Mouse (Mus musculus): Measurements from ENCODE around the gene Fam170b.

Gene Fam170b

DNA sequence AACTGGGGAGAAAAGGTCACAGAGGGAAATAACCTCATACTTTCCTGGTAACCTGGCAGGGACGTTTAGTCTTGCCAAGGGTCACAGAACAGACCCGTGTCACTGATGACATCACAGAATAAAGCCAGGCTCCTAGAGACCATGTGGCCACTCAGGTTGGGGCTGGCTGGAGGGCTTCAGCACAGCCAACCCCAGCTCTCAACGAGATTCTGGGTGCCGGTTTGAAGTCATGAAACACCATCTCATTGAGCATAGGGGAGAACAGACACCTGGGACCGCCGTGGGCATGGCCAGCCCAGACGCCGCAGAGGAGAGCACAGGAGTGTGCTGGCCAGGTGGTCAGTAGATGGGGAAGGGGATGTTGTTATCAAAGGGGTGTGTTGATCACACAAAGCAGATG is at the start of gene Fam170b:
TSS of gene Fam170b (plus strand) at position 116 of the 400 bp plus-strand sequence.
- DNase-seq (ENCODE audit: low spot score in 2 of 2), result no peak

DNA sequence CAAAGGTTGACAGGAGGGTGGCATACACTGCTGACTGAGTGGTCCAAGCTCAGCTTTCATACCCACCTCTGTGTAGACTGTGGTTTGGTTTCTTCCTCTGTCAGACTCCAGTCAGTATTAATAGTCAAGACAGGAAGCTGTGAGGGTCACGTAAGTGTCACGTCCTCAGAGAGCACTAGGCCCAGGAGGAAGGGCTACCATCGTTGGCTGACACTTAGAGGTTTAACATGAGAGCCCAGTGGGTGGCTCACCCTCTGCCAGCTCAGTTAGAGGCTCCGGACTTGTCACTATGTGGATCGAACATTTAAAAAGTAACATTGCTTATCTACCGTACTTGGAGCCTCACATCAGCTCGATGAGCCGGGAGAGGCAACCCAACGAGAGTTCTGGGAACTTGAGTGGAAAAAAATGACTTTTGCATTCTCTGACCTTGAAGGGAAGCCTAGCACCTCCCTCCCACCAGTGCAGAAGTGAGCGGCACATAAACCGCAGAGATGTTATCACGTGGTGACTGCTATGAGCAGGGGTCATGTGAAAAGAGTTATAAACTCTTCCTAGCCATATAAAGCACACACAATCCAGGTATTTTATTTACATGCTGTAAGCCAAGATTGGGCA is 49.5 kb upstream of the Fam170b start:
- DNase-seq (ENCODE audit: low spot score in 2 of 2), result no peak

DNA sequence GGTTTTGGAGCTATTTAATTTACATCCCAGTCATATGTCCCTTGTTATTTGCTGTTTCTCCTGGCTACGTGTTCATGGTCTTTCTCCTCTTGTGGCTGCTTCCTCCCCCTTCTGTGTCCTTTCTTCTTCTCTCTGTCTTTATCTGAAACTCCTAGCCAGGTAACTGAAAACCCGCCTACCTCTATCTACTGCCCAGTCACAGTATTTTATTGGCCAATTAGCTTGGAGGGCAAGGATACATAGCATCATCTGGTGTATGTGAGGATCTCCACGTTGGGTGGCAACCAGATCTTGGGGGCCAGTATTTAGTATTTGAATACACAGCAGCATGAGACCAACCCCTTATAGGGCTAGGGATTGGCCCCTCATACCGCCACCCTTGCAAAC is 49.0 kb upstream of the Fam170b start:
- DNase-seq (ENCODE audit: low spot score in 2 of 2), result no peak

DNA sequence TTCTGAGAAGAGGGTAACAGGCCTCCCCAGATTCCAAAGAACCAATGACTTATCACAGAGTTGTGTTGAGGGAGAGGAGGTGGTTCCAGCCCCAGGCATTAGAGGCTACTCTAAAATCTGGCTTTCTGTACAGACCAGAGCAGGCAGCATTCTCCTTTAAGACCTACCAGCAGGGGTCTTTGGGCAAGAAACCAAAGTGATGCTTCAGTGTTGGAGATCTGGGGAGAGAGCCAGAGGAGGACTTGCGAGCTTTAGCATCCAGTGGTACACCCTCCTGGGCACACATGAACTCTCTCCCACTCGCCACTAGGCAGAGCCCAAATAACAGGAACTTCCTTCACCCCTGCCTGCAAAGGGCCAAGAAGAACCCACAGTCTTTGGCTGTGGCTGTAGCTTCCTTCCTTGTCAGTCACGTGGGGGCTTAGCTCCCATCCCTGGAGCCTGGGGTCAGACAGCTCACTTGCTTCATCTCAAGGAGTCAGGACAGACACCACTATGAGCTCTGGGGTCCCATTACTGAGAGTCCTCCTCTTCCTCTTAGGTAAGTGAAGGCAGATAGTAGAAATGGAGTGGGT is 48.1 kb upstream of the Fam170b start, which contains the start of gene Tmem273:
TSS of gene Tmem273 (plus strand) at position 408 of the 575 bp plus-strand sequence.
- no peak for DNase-seq (ENCODE audit: low spot score in 2 of 2)

DNA sequence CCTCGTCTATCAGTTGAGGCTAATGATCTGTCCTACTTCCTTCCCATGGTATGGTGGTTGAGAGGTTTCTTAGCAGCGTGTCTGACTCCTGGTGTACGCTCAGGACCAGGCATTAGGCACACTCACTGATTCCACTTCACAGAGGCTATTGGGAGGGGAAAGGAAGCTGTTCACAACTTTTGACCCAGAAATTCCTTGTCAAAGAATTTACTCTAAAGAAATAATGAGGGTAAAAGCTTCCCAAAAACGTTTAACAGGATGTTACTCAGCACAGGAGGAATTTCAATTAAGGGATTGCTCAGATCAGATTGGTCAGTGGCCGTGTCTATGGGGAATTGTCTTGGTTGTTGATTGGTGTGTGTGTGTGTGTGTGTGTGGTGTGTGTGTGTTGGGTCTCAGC is 46.1 kb upstream of the Fam170b start:
- no peak for DNase-seq (ENCODE audit: low spot score in 2 of 2)

DNA sequence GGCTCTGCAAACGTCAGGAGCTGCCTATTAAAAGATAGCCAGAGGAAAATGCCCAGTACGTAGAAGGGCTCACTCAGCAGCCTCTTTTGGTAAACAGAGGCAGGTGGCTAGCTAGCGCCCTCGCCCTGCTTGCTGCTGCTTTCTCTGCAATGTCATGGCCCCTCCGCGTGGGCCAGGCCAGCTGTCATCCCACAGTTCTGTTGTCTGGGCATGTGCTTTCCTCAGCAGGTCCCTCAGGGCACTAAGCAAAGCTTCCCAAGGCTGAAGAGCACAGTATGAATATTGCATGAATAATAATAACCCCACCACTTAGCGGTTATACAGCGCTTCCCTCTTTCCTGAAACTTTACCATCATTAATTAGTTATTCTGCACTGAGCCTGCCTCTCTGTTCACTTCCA is 37.4 kb upstream of the Fam170b start:
- DNase-seq (ENCODE audit: low spot score in 2 of 2), result no peak

DNA sequence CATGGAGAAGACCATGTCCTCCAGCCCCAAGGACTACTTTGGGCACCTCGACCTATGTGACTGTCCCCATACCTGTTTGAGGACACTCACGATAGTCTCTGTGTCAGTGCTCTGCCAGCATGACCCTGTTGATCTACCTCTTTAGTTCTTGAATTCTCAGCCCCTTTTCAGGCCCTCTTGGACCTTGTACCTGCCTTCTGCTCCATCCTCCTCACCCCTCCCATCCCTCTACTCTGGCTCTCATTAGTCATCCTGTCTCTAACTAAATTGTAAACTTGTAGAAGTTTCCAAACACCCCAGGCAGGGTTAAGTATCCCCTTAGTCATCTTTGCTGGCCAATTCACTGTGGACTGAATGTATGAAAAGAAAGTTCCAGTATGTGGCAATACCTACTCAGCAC is 36.0 kb upstream of the Fam170b start:
- DNase-seq (ENCODE audit: low spot score in 2 of 2), result no peak

DNA sequence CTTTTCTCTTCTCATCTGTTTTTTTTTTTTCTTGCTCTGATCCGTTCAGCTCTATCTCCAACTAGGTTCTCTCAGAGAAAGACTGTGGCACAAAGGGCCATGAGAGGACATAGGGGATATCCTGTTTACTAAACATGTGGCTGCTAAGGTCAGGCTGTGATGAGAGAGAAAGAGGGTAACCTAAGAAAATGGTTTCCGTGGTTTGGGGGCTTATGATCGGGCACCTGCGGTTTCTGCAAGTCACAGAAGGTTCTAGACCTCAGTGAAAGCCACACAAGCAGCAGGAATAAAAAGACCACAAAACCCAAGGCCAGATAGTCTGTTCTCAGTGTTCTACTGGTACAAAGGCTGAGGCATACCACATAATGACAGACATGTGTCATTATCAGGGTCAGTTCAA is 35.4 kb upstream of the Fam170b start:
- no peak for DNase-seq (ENCODE audit: low spot score in 2 of 2)

DNA sequence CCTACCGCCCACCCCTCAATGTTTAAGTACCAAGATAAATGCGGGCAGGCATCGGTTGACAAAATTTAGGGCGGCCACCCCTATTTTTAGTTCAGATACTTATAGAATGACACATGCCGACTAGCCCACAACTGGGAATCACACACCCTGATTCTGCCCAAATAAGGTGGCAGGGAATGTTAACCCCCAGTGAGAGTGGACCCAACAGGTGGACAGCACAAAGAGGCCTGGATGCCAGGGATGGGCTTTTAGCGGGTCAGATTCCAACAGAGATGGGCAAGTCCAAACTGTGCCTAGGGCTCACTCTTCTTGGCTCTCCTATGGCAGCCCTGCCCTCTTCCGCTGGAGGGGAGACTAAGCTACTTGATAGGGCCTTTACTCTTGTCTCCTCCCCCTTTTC is 33.7 kb upstream of the Fam170b start:
- DNase-seq (ENCODE audit: low spot score in 2 of 2), result no peak

DNA sequence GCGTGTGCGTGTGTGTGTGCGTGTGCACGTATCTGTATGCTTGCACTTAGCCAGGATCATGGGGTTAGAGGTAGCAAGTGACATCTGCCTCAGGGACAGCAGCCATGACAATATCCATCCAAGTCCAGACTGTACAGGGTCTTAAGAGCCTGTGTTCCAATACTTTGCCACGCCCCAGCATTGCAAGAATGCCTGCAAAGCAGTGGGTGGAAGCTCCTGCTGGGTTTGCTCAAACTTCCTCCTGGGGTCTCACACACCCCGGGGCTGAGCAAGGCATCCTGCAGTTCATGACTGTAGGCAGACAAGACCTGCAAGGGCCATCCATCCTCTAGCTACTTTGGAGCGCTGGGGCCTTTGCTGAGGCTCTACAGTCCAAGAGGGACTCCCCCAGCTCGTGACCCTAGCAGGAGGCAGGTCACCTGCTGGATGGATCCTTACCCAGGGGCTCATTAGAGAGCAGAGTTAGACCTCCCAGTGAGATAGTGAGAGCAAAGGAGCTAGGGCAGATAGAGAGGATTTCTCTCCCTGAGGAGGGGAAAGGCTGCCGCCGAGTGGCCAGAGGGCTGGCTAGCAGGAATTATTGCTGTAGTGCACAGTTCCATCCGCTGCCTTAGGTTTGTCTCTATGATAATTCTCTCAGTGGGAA is 32.6 kb upstream of the Fam170b start:
- no peak for DNase-seq (ENCODE audit: low spot score in 2 of 2)

DNA sequence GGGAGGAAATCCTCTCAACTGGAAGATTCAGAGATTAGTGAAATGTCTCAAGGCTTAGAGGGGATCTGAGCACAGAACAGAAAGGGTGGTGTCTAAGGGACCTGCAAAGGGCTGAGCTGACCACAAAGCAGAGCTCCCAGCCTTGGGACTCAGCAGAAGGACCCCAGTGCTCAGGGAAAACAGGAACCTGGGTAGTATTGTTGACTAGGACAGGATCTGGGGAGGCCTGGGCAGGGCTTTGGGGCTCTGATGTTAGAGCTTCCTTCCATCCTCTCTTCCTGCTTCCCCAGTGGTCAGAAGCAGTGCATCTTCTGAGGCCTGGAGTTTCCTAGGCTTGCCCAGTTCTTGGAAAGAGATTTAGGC is 32.1 kb upstream of the Fam170b start:
- DNase-seq (ENCODE audit: low spot score in 2 of 2), result no peak

DNA sequence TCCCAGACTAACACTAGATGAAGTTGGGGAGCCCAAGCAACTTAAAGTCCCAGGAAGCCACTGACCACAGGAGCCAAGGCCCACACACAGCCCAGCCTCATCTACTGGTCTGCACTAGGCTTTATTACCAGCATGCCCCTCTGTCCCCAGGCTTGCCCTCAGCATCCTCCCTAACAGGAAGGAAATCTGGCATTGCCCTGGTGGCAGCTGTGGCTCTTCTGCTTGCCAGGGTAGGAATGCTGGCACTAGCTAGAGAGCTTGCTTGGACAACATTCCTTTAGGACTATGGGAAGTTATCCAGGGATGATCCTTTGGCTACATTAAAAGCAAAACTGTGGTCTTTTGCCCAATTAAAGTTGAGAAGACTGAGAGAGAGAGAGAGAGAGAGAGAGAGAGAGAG is 23.7 kb upstream of the Fam170b start:
- no peak for DNase-seq (ENCODE audit: low spot score in 2 of 2)

DNA sequence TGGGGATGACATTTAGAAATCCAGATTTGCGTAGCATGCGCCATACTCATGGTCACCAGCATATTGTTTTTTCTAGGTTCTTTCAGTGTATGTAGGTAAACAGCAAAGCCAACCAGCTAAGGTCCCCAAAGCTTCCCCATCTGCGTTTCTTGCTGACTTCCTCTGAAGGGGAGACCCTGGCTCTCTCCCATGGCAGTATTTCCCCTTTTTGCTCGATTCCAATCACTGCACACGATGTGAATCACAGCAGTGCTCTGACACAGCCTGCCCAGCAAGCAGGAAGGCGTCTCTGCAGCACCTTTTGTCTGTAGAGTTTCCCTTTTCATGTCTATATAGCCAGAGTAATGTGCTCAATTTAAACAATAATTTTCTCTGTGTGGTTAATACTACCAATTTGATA is 21.3 kb upstream of the Fam170b start:
- DNase-seq (ENCODE audit: low spot score in 2 of 2), result no peak

DNA sequence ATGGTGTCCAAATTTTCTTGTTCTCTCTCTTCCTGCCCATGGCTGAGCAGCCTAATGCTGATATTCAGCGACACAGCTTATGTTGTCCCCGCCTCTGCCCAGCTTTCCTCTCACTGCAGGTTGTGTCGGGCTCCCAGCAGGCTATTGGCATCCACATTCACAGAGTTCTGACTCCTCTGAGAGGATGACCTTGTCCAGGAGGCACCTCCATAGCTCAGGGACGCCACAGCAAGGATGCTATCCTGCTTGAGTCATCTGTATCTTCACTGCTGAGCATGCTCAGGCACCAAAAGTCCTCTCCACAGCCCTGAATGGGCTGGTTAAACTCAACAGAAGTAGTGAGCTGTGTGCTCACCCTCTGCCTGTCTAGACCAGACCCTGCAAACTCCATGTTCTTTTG is 18.8 kb upstream of the Fam170b start:
- DNase-seq (ENCODE audit: low spot score in 2 of 2), result no peak

DNA sequence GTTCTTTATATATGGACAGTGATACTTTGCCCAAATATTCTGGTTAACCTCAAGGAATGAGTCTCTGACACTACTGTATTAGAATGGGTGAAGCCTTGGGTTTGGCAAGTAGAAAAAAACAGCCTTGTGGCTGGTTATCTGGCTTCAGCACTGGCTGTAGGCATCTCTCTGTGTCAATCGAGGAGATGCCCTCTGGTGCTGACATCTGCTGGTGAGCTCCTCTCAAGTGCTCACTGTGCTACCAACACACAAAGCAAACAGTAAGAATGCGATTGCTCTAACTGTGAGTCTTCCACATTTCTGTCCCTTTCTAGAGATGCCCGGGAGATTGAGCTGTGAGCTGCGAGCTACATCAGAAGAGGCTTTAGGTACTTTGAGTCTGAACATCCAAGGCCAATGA is 17.2 kb upstream of the Fam170b start:
- no peak for DNase-seq (ENCODE audit: low spot score in 2 of 2)

DNA sequence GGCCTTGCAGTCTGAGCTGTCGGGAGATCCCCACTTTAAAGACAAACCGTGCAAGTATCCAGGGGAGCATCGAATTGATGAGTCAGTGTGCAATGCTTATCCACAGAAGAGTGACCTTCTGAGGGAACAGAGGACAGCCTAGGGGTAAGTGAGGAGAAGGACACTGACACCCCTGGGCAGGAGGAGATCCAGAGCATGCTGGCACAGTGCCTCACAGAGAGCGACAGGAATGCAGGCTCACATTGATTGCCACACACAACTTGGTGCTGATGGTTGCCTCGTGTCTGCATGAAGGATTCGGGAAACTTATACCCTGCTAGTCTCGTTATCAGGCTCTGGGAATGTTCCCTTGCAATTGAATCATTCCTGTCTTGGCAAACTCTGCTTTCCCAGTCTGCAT is 16.5 kb upstream of the Fam170b start:
- no peak for DNase-seq (ENCODE audit: low spot score in 2 of 2)

DNA sequence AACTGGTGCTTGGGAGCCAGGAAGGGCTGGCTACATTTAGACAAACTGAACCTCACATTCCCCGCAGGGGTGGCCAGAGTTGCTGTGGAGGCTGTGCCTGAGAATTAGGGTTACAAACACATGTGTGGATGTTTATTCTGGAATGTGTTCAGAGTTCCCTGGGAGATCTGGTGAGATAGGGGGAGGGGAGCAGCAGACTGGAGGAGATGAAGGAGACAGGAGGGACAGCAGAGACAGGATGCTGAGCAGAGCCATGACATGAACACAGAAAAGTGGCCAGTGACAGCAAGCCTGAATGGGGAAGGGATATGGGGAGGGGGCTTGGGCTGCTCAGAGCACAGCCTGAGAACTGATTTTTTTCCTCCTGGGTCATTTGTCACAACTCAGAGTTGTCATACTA is 14.5 kb upstream of the Fam170b start:
- no peak for DNase-seq (ENCODE audit: low spot score in 2 of 2)

DNA sequence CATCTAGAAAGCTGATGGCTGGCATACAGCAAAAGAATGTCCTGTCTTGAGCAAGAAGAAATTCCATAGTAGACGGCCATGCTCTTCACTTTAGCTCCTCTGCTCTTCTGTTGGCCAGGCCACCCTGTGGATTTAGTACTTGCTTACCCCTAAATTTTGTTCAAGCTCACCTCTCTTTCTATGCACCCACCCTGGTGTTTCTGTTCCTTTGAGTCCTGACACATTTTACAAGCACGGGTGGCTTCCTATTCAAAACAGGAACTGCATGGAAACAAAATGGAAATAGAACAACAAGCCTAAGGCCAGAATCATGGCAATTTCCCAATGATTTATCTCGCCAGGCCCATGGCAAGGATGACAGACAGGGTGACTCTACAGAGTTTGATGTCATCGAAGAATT is 10.9 kb upstream of the Fam170b start:
- DNase-seq (ENCODE audit: low spot score in 2 of 2), result no peak

DNA sequence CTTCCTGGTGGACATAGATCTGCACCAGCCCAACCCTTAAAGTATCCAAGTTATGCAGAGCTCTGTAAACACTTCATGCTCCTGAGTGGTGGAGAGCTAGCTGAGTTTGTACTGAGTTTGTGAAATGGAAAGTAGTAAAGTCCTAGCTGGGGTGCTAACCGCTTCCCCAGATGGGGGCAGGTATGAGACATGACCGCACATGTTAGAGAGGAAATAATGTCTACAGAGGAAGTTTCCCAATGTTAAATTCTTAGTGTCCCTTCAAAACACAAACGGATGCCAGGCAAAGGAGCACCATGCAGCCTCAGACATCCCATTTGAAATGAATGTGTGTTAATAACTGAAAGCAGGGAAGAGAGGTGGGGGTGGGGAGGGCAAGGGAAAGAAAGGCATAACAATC is 9.9 kb upstream of the Fam170b start:
- DNase-seq (ENCODE audit: low spot score in 2 of 2), result no peak

DNA sequence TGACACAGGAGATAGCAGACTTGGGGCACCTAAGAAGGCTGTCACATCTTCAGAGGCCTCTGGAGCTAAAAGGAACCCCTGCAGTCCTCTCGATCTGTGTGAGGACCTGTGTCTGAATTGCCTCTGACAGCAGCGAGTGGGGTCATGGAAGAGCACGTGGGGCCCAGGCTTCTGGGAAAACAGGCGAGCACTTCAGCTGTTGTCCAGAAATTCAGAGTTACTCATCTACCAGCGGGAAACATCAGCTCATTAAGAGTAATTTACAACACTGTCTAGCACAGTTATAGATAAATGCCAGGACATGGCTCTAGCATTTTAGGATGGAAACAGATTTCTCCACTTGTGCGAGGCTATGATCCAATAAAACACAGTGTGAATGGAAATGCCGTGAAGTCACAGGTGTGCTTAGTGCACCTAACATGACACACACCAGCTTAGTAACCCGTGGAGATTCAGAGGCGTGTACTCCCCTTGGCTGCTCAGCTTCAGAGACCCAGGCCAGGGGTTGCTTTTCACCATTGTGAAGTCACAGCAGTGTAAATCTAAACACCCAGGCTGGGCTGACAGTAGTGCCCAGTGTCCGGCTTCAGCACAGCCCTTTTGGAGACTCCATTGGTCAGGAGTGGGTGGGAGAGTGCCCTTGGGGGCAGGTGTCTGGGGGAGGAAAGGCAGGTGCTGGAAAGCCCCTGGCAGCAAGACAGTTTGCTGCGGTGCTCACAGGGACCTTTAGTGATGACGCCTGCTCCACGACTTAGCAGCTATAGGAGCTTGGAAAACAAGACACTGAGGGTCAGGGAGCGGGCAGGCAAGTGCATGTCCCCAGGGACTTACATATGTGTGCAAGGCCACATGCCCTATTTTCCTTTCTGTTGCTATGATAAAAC is 9.3 kb upstream of the Fam170b start:
- DNase-seq (ENCODE audit: low spot score in 2 of 2), result no peak

DNA sequence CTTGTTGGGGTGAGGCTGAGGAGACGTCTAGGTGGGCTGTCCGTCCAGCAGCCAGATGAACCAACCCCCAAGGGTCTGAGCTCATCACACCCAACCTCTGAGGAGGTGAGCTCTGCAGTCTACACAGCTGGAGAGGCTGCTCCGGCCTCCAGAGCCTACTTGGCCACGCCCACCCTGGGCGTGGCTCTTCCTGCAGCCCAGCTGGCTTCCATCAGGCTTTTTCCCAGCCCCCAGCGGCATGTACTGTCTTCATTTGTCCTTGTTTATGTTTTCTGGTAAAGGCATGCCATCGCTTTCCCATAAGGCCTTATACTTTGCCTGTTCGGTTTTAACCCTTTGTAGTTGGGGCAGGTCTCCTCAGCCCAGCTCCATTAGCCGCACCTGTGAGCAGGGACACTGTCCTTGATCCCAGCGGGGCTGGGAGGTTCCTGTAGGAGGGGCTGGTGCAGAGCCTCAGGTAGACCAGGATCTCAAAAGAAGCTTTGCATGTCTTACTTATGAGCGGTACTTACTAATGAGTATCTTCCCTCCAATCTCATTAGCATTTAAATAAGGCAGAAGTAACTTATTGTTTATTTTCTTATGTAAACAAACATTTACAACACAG is 8.2 kb upstream of the Fam170b start:
- DNase-seq (ENCODE audit: low spot score in 2 of 2), result no peak

DNA sequence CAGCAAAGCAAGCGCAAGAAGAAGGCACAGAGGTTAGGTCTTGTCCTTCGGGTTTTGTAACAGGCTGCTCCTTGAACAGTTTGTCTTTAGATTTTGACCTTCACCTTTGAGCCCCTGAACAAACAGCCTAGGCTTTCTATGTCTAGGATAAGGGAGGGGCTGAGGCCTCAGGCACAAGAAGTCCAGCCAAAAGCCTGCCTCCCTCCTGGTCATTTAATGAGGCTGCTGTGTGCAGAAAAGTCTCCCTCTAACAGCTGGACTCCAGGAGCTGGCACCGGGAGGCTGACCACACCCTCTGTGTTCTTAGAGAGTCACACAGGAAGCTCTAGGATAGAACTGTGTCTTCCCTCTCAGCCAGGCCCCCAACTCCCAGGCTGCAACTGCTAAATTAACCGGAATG is 6.6 kb upstream of the Fam170b start:
- no peak for DNase-seq (ENCODE audit: low spot score in 2 of 2)
